Comparison of ENCODE assay signal across 37 mouse cellular contexts in genomic region chr11:49114774-49115173, GRCm38 (mm10). TPM values are rescaled to one million over a fixed set of nuclear protein-coding genes. Genes with fewer than 3 reads are reported as not detected.
"Had no signal": no experiment of that assay in that cellular context is flagged by ENCODE, and none has a peak within 500 bp of the region (broad histone marks: within the 10 kb centered on the region; RNA-seq: fewer than 3 reads in every experiment).

Gene Olfr1396 (minus strand): TSS chr11:49114874.

- H3K36me3 ChIP-seq: heart, embryonic 12.5 days; hindbrain, embryonic 13.5 days; hindbrain, embryonic 15.5 days; limb, embryonic 13.5 days; limb, embryonic 15.5 days; liver, embryonic 12.5 days had no signal

- H3K27ac ChIP-seq: hindbrain, embryonic 13.5 days; hindbrain, embryonic 15.5 days; hindbrain, postnatal 0 days; limb, embryonic 13.5 days; limb, embryonic 15.5 days; liver, embryonic 12.5 days; liver, embryonic 14.5 days had no signal

- H3K9me3 ChIP-seq: heart, embryonic 12.5 days; hindbrain, embryonic 13.5 days; hindbrain, embryonic 15.5 days; limb, embryonic 13.5 days; limb, embryonic 15.5 days; liver, embryonic 12.5 days had no signal

- H3K4me3 ChIP-seq: heart, embryonic 12.5 days; hindbrain, embryonic 13.5 days; hindbrain, embryonic 15.5 days; limb, embryonic 13.5 days; limb, embryonic 15.5 days; liver, embryonic 12.5 days had no signal

- H3K4me1 ChIP-seq: heart, embryonic 12.5 days; hindbrain, embryonic 13.5 days; hindbrain, embryonic 15.5 days; limb, embryonic 13.5 days; limb, embryonic 15.5 days; liver, embryonic 12.5 days had no signal

- ATAC-seq: forebrain, postnatal 0 days; hindbrain, postnatal 0 days; intestine, embryonic 16.5 days; liver, embryonic 12.5 days had no signal

- H3K27me3 ChIP-seq: heart, embryonic 12.5 days; hindbrain, embryonic 13.5 days; hindbrain, embryonic 15.5 days; limb, embryonic 13.5 days; limb, embryonic 15.5 days had no signal

- H3K4me2 ChIP-seq: heart, embryonic 12.5 days; hindbrain, embryonic 13.5 days; hindbrain, embryonic 15.5 days; limb, embryonic 13.5 days; limb, embryonic 15.5 days; liver, embryonic 12.5 days had no signal

- DNase-seq: forebrain, postnatal 0 days; gastrocnemius, postnatal 14 days; gastrocnemius, postnatal 36 days; kidney, adult 11 months; kidney, adult 8-10 months; kidney, postnatal 10 days; kidney, postnatal 36 days; layer of hippocampus, adult 9-11 months; layer of hippocampus, postnatal 36 days; left cerebral cortex, postnatal 4 days had no signal

- H3K9ac ChIP-seq: forebrain, postnatal 0 days; heart, embryonic 12.5 days; hindbrain, embryonic 13.5 days; hindbrain, embryonic 15.5 days; limb, embryonic 13.5 days; limb, embryonic 15.5 days; liver, embryonic 12.5 days; liver, embryonic 14.5 days had no signal

RNA-seq across cellular contexts. Expression of gene Olfr1396, which starts in this region (rescaled TPM):
- total RNA-seq: gastrocnemius, adult 18-20 months; gastrocnemius, adult 8-10 months; gastrocnemius, postnatal 36 days; hematopoietic stem cell, adult 5-6 weeks; hindbrain, postnatal 0 days; layer of hippocampus, adult 18-20 months; layer of hippocampus, adult 8-10 months; layer of hippocampus, postnatal 14 days; layer of hippocampus, postnatal 36 days; left cerebral cortex, adult 18-20 months; left cerebral cortex, adult 8-10 months; left cerebral cortex, postnatal 10 days; left cerebral cortex, postnatal 25 days; left cerebral cortex, postnatal 4 days had no signal
- polyA plus RNA-seq: heart, embryonic 12.5 days; heart, embryonic 14.5 days; hindbrain, embryonic 11.5 days; hindbrain, embryonic 13.5 days; hindbrain, embryonic 15.5 days; hindbrain, postnatal 0 days; intestine, embryonic 14.5 days; intestine, embryonic 16.5 days; kidney, embryonic 14.5 days; kidney, embryonic 16.5 days; large intestine, adult 2 months; limb, embryonic 11.5 days; limb, embryonic 15.5 days; liver, embryonic 12.5 days; liver, embryonic 14.5 days; liver, embryonic 16.5 days had no signal
